Mouse (Mus musculus) thymus, adult 2 months (tissue): ENCODE measurements around the gene Ensa. TPM values are rescaled to one million over a fixed set of nuclear protein-coding genes. Genes with fewer than 3 reads are reported as not detected.

Experiments
- DNase-seq: peaks from one replicate; pipeline ENCODE4 v3.0.0; 2021
- H3K27ac ChIP-seq: fragments of 200-500 bp; 2 replicates; pipeline ENCODE4 v1.5.1; 2012; ENCODE audit warnings: low read length, control low read depth; ENCODE audit not compliant: control insufficient read depth, insufficient read depth
- H3K27me3 ChIP-seq: fragments of 200-500 bp; 2 replicates; pipeline ENCODE4 v1.6.1; 2012; ENCODE audit warnings: mild to moderate bottlenecking, low read length, moderate library complexity, mixed read lengths; ENCODE audit not compliant: control insufficient read depth, insufficient read depth
- H3K36me3 ChIP-seq: fragments of 200-500 bp; 2 replicates; pipeline ENCODE4 v1.6.1; 2012; ENCODE audit warnings: mild to moderate bottlenecking, low read length, moderate library complexity; ENCODE audit not compliant: control insufficient read depth, insufficient read depth
- H3K4me1 ChIP-seq: fragments of 200-500 bp; replicated peaks from 2 replicates; pipeline ENCODE4 v1.6.1; 2012; ENCODE audit warnings: low read length; ENCODE audit not compliant: control insufficient read depth, insufficient read depth
- H3K4me3 ChIP-seq: fragments of 200-500 bp; 2 replicates; pipeline ENCODE4 v1.5.1; 2012; ENCODE audit warnings: mild to moderate bottlenecking, low read length, control low read depth, moderate library complexity; ENCODE audit not compliant: control insufficient read depth, insufficient read depth
- CTCF ChIP-seq: fragments of 200-500 bp; IDR thresholded peaks from 2 replicates; pipeline ENCODE4 v1.5.1; 2012; ENCODE audit warnings: mild to moderate bottlenecking, control low read depth, low read length, moderate library complexity, borderline replicate concordance; ENCODE audit not compliant: control insufficient read depth, poor library complexity, insufficient read depth; ENCODE audit errors: extremely low read depth
- POLR2A ChIP-seq: fragments of 200-500 bp; IDR thresholded peaks from 2 replicates; pipeline ENCODE4 v1.6.1; 2012; ENCODE audit warnings: mild to moderate bottlenecking, low read length, control low read depth, moderate library complexity; ENCODE audit not compliant: control insufficient read depth, poor library complexity, insufficient read depth; ENCODE audit errors: extremely low read depth
- WGBS: fragments of 180-500 bp; shearing (Covaris S2); methylation state at CpG from one replicate; pipeline ENCODE4 v1.1.7; 2018; 5-methylcytosine and 5-hydroxymethylcytosine counted together
- polyA plus RNA-seq: library from polyadenylated mRNA; depleted of rRNA; stranded (reverse); fragments of >200 nt; gene quantifications from 2 replicates; pipeline ENCODE4 v1.2.3, GENCODE M21; 2012

Gene Ensa
- polyA plus RNA-seq, 1 experiment: 18.3 TPM

GRCm38 (mm10) chr3:95657711-95658110, 32.9 kb downstream of the Ensa start:
- H3K27me3 ChIP-seq: no peaks in the 10 kb centered on the region
- WGBS: 91% methylated on average over 3 of the region's 3 CpGs
- H3K4me3 ChIP-seq: no peak overlapping the region
- peaks cover 25% of the 10 kb centered on the region for H3K36me3 ChIP-seq
- H3K27ac ChIP-seq: no peak overlapping the region
- H3K4me1 ChIP-seq: peaks cover 9% of the 10 kb centered on the region
- no peak for TF ChIP-seq POLR2A
- TF ChIP-seq CTCF: no peak
- DNase-seq: no peak

DNA sequence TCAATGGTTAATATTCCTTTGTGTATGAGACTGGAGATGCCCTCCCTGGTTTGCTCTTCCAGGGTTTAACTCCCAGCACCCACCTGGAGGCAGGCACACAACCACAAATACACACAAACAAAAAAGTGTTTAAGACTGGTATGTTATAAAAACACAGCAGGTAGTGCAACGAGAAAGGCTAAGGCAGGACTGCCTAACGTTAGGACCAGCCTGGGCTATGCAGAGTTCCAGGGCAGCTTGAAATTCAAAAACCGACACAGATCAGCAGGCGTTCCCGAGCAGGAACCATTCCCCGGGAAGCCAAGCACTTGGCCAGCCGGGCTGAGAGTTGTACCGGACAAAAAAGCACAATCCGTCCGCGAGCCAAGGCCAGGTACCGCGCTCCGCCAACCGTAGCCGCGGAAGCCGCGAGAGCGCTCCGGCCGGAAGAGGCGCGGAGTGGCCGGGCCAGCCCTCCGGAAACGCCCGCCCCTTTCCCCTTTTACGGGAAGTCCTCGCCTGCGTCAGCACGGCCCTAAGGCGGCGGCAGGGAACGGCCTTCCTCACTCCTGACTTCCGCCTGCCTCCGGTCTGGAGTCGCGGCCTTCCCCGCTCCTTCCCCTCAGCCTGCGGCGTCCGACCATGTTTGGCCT, 33.6 kb downstream of the Ensa start, which contains the start of gene Mcl1:
TSS of gene Mcl1 (plus strand) at position 553 of the 632 bp plus-strand sequence.
- no peaks in the 10 kb centered on the region for H3K27me3 ChIP-seq
- peak within 1 kb of the TSS; percentile 90 for H3K4me3 ChIP-seq
- peak; percentile 91 for DNase-seq
- H3K36me3 ChIP-seq: peaks cover 30% of the 10 kb centered on the region
- H3K27ac ChIP-seq: peak within 1 kb of the TSS; percentile 80
- TF ChIP-seq CTCF (no peak), POLR2A (peak; percentile 99)
- H3K4me1 ChIP-seq: peaks cover 11% of the 10 kb centered on the region
- WGBS: under 1% methylated on average over 43 of the region's 43 CpGs

DNA sequence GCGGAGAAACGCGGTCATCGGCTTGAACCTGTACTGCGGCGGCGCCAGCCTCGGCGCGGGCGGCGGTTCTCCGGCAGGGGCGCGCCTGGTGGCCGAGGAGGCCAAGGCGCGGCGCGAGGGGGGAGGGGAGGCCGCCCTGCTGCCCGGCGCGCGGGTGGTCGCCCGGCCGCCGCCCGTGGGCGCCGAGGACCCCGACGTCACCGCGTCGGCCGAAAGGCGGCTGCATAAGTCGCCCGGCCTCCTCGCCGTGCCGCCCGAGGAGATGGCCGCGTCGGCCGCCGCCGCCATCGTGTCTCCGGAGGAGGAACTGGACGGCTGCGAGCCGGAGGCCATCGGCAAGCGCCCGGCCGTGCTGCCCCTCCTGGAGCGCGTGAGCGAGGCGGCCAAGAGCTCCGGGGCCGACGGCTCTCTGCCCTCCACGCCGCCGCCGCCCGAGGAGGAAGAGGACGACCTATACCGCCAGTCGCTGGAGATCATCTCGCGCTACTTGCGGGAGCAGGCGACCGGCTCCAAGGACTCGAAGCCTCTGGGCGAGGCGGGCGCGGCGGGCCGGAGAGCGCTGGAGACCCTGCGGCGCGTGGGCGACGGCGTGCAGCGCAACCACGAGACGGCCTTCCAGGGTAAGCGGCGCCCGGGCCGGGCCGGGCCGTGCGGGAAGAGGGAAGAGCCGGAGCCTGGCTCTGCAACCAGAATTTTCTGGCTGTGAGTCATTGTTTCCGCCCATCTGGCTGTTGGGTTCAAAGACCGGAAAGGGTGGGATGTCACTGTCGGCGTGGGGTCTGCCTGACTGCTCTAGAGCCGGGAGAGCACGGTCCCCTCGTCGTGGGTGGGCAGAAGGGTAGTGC, 34.3 kb downstream of the Ensa start:
- DNase-seq: peak; percentile 81
- peak; percentile 79 for TF ChIP-seq POLR2A
- no peak for TF ChIP-seq CTCF
- H3K27ac ChIP-seq: peak overlapping the region; percentile 77
- peaks cover 15% of the 10 kb centered on the region for H3K4me1 ChIP-seq
- WGBS: under 1% methylated on average over 113 of the region's 113 CpGs
- H3K36me3 ChIP-seq: peaks cover 37% of the 10 kb centered on the region
- peak overlapping the region; percentile 90 for H3K4me3 ChIP-seq
- no peaks in the 10 kb centered on the region for H3K27me3 ChIP-seq

DNA sequence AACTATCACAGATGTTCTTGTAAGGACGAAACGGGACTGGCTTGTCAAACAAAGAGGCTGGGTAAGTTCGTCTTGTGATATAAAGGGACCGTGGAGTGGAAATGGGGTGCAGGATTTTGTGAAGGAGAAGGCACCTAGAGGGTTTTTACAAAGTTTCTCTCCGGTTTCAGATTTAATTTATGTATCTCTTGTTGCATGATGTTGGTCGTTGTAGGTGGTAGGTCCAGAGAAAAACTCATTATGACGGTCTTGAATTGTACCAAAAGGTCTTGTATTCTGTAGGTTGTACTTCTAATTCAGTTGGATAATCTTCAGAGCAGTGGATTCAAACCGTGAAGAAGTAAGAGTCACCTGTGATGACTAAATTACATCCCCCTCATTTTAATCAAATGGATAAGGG, 35.2 kb downstream of the Ensa start:
- peak overlapping the region; percentile 90 for H3K4me3 ChIP-seq
- H3K27me3 ChIP-seq: no peaks in the 10 kb centered on the region
- H3K27ac ChIP-seq: peak overlapping the region; percentile 77; the same call in 1 of the 2 replicates
- TF ChIP-seq POLR2A (no peak), CTCF (no peak)
- no peak for DNase-seq
- under 1% methylated on average over 8 of the region's 8 CpGs for WGBS
- H3K4me1 ChIP-seq: peaks cover 21% of the 10 kb centered on the region
- peaks cover 46% of the 10 kb centered on the region for H3K36me3 ChIP-seq

- H3K36me3 ChIP-seq: peaks cover 48% of the 10 kb centered on the region
- H3K4me3 ChIP-seq: peak overlapping the region; percentile 24; the same call in 1 of the 2 replicates
- H3K4me1 ChIP-seq: peaks cover 27% of the 10 kb centered on the region
- peak overlapping the region; percentile 64 for H3K27ac ChIP-seq
- no peaks in the 10 kb centered on the region for H3K27me3 ChIP-seq
- 14% methylated on average over 2 of the region's 2 CpGs for WGBS
- no peak for TF ChIP-seq POLR2A
- no peak for TF ChIP-seq CTCF
- DNase-seq: no peak
Measured at GRCm38 (mm10) chr3:95660788-95661478, 36.1 kb downstream of the Ensa start.
